Mouse (Mus musculus) heart, embryonic 16.5 days (tissue): ENCODE results near the gene AL732309.1. TPM values are rescaled to one million over a fixed set of nuclear protein-coding genes. Genes with fewer than 3 reads are reported as not detected.

ENCODE experiments used
- ATAC-seq: fragments of 200-750 bp; cut with Nextera tagmentation; replicated peaks from 2 replicates; pipeline ENCODE4 v1.8.0; 2017; ENCODE audit warnings: moderate number of reproducible peaks; ENCODE audit not compliant: insufficient read depth, low FRiP score; ENCODE audit errors: extremely low read depth
- H3K27ac ChIP-seq: fragments of 300-500 bp; sonication (generic); 2 replicates; pipeline ENCODE4 v1.5.1; 2014; ENCODE audit warnings: mild to moderate bottlenecking, low read length, control low read depth, moderate library complexity
- H3K27me3 ChIP-seq: fragments of 300-500 bp; sonication (generic); 2 replicates; pipeline ENCODE4 v1.6.1; 2014; ENCODE audit warnings: low read length, mixed read lengths; ENCODE audit not compliant: control insufficient read depth, insufficient read depth
- H3K36me3 ChIP-seq: fragments of 300-500 bp; sonication (generic); 2 replicates; pipeline ENCODE4 v1.6.1; 2014; ENCODE audit not compliant: control insufficient read depth, insufficient read depth
- H3K4me1 ChIP-seq: fragments of 300-500 bp; sonication (generic); 2 replicates; pipeline ENCODE4 v1.6.1; 2014; ENCODE audit warnings: low read length, mixed read lengths; ENCODE audit not compliant: control insufficient read depth, insufficient read depth
- H3K4me2 ChIP-seq: fragments of 300-500 bp; sonication (generic); 2 replicates; pipeline ENCODE4 v1.6.1; 2014; ENCODE audit warnings: low read depth, mild to moderate bottlenecking, control low read depth, low read length
- H3K4me3 ChIP-seq: fragments of 300-500 bp; sonication (generic); 2 replicates; pipeline ENCODE4 v1.5.1; 2014; ENCODE audit warnings: mild to moderate bottlenecking, control low read depth, low read length
- H3K9ac ChIP-seq: fragments of 300-500 bp; sonication (generic); 2 replicates; pipeline ENCODE4 v1.6.1; 2014; ENCODE audit warnings: low read length, control low read depth
- H3K9me3 ChIP-seq: fragments of 300-500 bp; sonication (generic); replicated peaks from 2 replicates; pipeline ENCODE4 v1.6.1; 2016; ENCODE audit warnings: low read length; ENCODE audit not compliant: control insufficient read depth
- whole genome bisulfite sequencing: fragments of 180-500 bp; shearing (Covaris S2); extraction: QIAGEN DNeasy Blood & Tissue Kit; methylation state at CpG from one replicate; pipeline ENCODE4 v1.1.7; 2014; 5-methylcytosine and 5-hydroxymethylcytosine counted together
- polyA plus RNA-seq: library from polyadenylated mRNA; unstranded; fragments of >200 nt; fragmentation: Nextera tagmentation; extraction: Ambion mirVana; gene quantifications from 2 replicates; pipeline ENCODE4 v1.2.1, GENCODE M21; 2015

Gene AL732309.1
- polyA plus RNA-seq, 1 experiment from 2014 or later = 3.1 TPM

GRCm38 (mm10) chr2:25197191-25197590 lies 49.5 kb downstream of the AL732309.1 start:
- no peak for ATAC-seq
- H3K27ac ChIP-seq = peak overlapping the region; percentile 90
- peak overlapping the region; percentile 48; the same call in 1 of the 2 replicates for H3K4me3 ChIP-seq
- H3K4me2 ChIP-seq = peak overlapping the region; percentile 64
- H3K9me3 ChIP-seq = no peaks in the 10 kb centered on the region
- peaks cover 21% of the 10 kb centered on the region for H3K36me3 ChIP-seq
- 23% methylated on average over 2 of the region's 2 CpGs for WGBS
- peaks cover 13% of the 10 kb centered on the region for H3K27me3 ChIP-seq
- H3K4me1 ChIP-seq = peaks cover 28% of the 10 kb centered on the region
- H3K9ac ChIP-seq = no peak overlapping the region

- peaks cover 13% of the 10 kb centered on the region for H3K27me3 ChIP-seq
- 13% methylated on average over 8 of the region's 8 CpGs for WGBS
- H3K4me1 ChIP-seq = peaks cover 28% of the 10 kb centered on the region
Observed at GRCm38 (mm10) chr2:25196172-25196954, 50.3 kb downstream of the AL732309.1 start, which contains the start of gene Tor4a. Gene Tor4a, minus strand, starts transcription at chr2:25196886.

GRCm38 (mm10) chr2:25195211-25196156 lies 51.2 kb downstream of the AL732309.1 start:
- Histone ChIP-seq H3K27me3 (peaks cover 13% of the 10 kb centered on the region), H3K27ac (peak overlapping the region; percentile 90), H3K4me3 (peak overlapping the region; percentile 48), H3K9me3 (no peaks in the 10 kb centered on the region), H3K9ac (peak overlapping the region; percentile 67), H3K4me1 (peaks cover 28% of the 10 kb centered on the region), H3K4me2 (peak overlapping the region; percentile 64), H3K36me3 (peaks cover 11% of the 10 kb centered on the region)
- ATAC-seq = 0 out of 2 replicates have a peak, but pooled peaks have one; percentile 14
- 15% methylated on average over 55 of the region's 55 CpGs for WGBS

More at GRCm38 (mm10) chr2:25196172-25196954, 50.3 kb downstream of the AL732309.1 start, which contains the start of gene Tor4a:
- peaks cover 19% of the 10 kb centered on the region for H3K36me3 ChIP-seq
- peak within 1 kb of the TSS; percentile 64 for H3K4me2 ChIP-seq
- no peaks in the 10 kb centered on the region for H3K9me3 ChIP-seq
- peak; percentile 64 for ATAC-seq
- peak within 1 kb of the TSS; percentile 48 for H3K4me3 ChIP-seq
- H3K27ac ChIP-seq = peak within 1 kb of the TSS; percentile 90
- H3K9ac ChIP-seq = peak within 1 kb of the TSS; percentile 67

Other genes starting within 250 kb of the AL732309.1 start
- gene Nsmf, start 192.5 kb downstream of the AL732309.1 start, polyA plus RNA-seq = 59.3 and 62.9 TPM in 2 replicates
- gene Entpd8, start 166.6 kb downstream of the AL732309.1 start, polyA plus RNA-seq = 0.30 TPM in 1 of 2 replicates, not detected in the other
- 0.19 TPM in 1 of 2 replicates, not detected in the other for gene Noxa1, start 151.7 kb downstream of the AL732309.1 start, polyA plus RNA-seq
- gene Nrarp, start 66.1 kb downstream of the AL732309.1 start, polyA plus RNA-seq = 16.2 and 18.1 TPM in 2 replicates
- 8.5 and 10.0 TPM in 2 replicates for gene Tor4a, start 50.0 kb downstream of the AL732309.1 start, polyA plus RNA-seq
- gene Nelfb, start 35.4 kb downstream of the AL732309.1 start, polyA plus RNA-seq = 79.1 and 81.9 TPM in 2 replicates
- gene Stpg3, start 32.2 kb downstream of the AL732309.1 start, polyA plus RNA-seq = not detected in 2 replicates
- gene Fam166a, start 28.1 kb downstream of the AL732309.1 start, polyA plus RNA-seq = 1.1 TPM in 1 of 2 replicates, not detected in the other
- 474 and 482 TPM in 2 replicates for gene Tubb4b, start 22.2 kb downstream of the AL732309.1 start, polyA plus RNA-seq
- gene Slc34a3, start 12.5 kb downstream of the AL732309.1 start, polyA plus RNA-seq = not detected in 2 replicates
- gene Rnf224, start 10.1 kb downstream of the AL732309.1 start, polyA plus RNA-seq = not detected in 2 replicates
- gene Rnf208, start 4.6 kb downstream of the AL732309.1 start, polyA plus RNA-seq = 3.7 and 5.2 TPM in 2 replicates
- gene Cysrt1, start 4.4 kb downstream of the AL732309.1 start, polyA plus RNA-seq = 0.17 TPM in 1 of 2 replicates, not detected in the other
- gene Tmem203, start 8.6 kb upstream of the AL732309.1 start, polyA plus RNA-seq = 15.1 and 16.4 TPM in 2 replicates
- 4.3 and 5.9 TPM in 2 replicates for gene Tprn, start 15.8 kb upstream of the AL732309.1 start, polyA plus RNA-seq
- gene Ssna1, start 25.6 kb upstream of the AL732309.1 start, polyA plus RNA-seq = 154 and 157 TPM in 2 replicates
- 80.5 and 86.6 TPM in 2 replicates for gene Anapc2, start 25.6 kb upstream of the AL732309.1 start, polyA plus RNA-seq
- not detected in 2 replicates for gene Tmem210, start 41.3 kb upstream of the AL732309.1 start, polyA plus RNA-seq
- gene Lrrc26, start 43.1 kb upstream of the AL732309.1 start, polyA plus RNA-seq = 0.89 and 1.2 TPM in 2 replicates
- gene Grin1, start 72.3 kb upstream of the AL732309.1 start, polyA plus RNA-seq = 0.14 TPM in 1 of 2 replicates, not detected in the other
- 24.7 and 28.4 TPM in 2 replicates for gene Man1b1, start 85.5 kb upstream of the AL732309.1 start, polyA plus RNA-seq
- 10.3 and 10.6 TPM in 2 replicates for gene Dpp7, start 109.5 kb upstream of the AL732309.1 start, polyA plus RNA-seq
- gene Uap1l1, start 118.8 kb upstream of the AL732309.1 start, polyA plus RNA-seq = 18.8 and 19.3 TPM in 2 replicates
- 21.1 and 22.5 TPM in 2 replicates for gene Sapcd2, start 125.5 kb upstream of the AL732309.1 start, polyA plus RNA-seq
- gene Entpd2, start 149.0 kb upstream of the AL732309.1 start, polyA plus RNA-seq = 3.4 and 4.0 TPM in 2 replicates
- gene Npdc1, start 152.5 kb upstream of the AL732309.1 start, polyA plus RNA-seq = 30.8 TPM in 2 replicates
- gene Fut7, start 176.4 kb upstream of the AL732309.1 start, polyA plus RNA-seq = 0.35 and 0.46 TPM in 2 replicates
- gene Abca2, start 181.8 kb upstream of the AL732309.1 start, polyA plus RNA-seq = 5.4 and 5.8 TPM in 2 replicates
- gene Clic3, start 210.0 kb upstream of the AL732309.1 start, polyA plus RNA-seq = 8.0 and 17.9 TPM in 2 replicates
- gene Paxx, start 214.2 kb upstream of the AL732309.1 start, polyA plus RNA-seq = 37.6 and 40.4 TPM in 2 replicates
- 192 and 202 TPM in 2 replicates for gene Ptgds, start 223.2 kb upstream of the AL732309.1 start, polyA plus RNA-seq
- not detected in 2 replicates for gene Lcn12, start 247.0 kb upstream of the AL732309.1 start, polyA plus RNA-seq